Mouse (Mus musculus): ENCODE results near the gene Ubtf. TPM values are rescaled to one million over a fixed set of nuclear protein-coding genes. Genes with fewer than 3 reads are reported as not detected.

The Ubtf gene
- polyA plus RNA-seq, 1 experiment from 2014 or later = 111 TPM

DNA sequence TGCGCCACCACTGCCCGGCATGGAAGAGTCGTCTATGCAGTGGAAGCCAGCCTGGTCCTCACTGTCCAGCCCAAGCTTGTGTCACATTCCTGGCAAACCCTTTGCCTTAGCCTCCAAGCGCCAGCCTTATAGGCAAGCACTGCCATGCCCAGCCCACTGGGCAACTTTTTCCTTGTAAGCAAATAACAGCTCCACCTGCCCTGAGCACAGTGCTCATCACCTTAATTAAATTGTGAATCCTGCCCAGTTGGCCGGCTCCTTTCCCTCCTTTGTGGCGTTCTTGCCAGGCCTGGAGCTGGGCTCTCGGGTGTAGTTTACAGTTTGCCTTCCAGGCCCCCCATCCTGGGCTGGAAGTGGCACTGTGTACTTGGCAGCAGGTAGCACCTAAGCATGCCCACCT lies 56.3 kb downstream of the Ubtf start:
- peaks cover under 1% of the 10 kb centered on the region; the same call in 1 of the 2 replicates for H3K36me3 ChIP-seq (ENCODE audit: control insufficient read depth, insufficient read depth, low read length)

DNA sequence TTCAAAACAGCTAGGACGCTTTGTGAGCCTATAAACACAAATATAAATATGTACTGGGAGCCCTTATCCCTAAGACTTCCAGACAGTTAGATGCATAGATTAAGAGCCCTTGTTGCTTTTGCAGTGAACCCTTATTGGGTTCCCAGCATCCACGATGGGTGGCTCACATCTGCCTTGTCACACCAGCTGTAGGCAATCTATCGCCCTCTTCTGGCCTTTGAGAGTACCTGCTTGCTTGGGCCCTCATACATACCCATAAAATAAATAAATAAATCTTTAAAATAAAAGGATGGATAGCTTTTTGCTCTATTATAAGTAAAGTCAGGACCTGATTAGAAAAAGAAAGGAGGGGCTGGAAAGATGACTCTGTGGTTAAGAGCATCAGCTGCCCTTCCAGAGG lies 61.0 kb downstream of the Ubtf start:
- no peak overlapping the region for H3K4me2 ChIP-seq (ENCODE audit: low read depth, low read length, severe bottlenecking)
- no peak overlapping the region for H3K27ac ChIP-seq (ENCODE audit: low read depth, low read length)
- ATAC-seq (replicated peaks; ENCODE audit: low FRiP score) (no peak), DNase-seq (ENCODE audit: low spot score) (no peak)
- no peaks in the 10 kb centered on the region for H3K9me3 ChIP-seq (ENCODE audit: control insufficient read depth, low read length)
- H3K36me3 ChIP-seq (ENCODE audit: control insufficient read depth, insufficient read depth, low read length) = peaks cover 2% of the 10 kb centered on the region; the same call in 1 of the 2 replicates
- WGBS = 92% methylated on average over 3 of the region's 3 CpGs
- no peaks in the 10 kb centered on the region; the same call in 1 of the 2 replicates for H3K4me1 ChIP-seq (replicated peaks; ENCODE audit: control insufficient read depth, insufficient read depth, low read length)
- H3K9ac ChIP-seq (ENCODE audit: low read length) = no peak overlapping the region
- H3K4me3 ChIP-seq (ENCODE audit: low read depth, low read length) = no peak overlapping the region
- H3K27me3 ChIP-seq (ENCODE audit: control insufficient read depth, insufficient read depth, low read length) = no peaks in the 10 kb centered on the region

More for the DNA sequence above, 56.3 kb downstream of the Ubtf start:
- Histone ChIP-seq H3K4me2 (ENCODE audit: low read depth, low read length, severe bottlenecking) (no peak overlapping the region), H3K27me3 (ENCODE audit: control insufficient read depth, insufficient read depth, low read length) (no peaks in the 10 kb centered on the region), H3K4me3 (ENCODE audit: low read depth, low read length) (no peak overlapping the region), H3K4me1 (replicated peaks; ENCODE audit: control insufficient read depth, insufficient read depth, low read length) (0 out of 2 replicates have a peak, but pooled peaks cover 2% of the 10 kb centered on the region), H3K9ac (ENCODE audit: low read length) (no peak overlapping the region), H3K27ac (ENCODE audit: low read depth, low read length) (no peak overlapping the region), H3K9me3 (ENCODE audit: control insufficient read depth, low read length) (no peaks in the 10 kb centered on the region)
- ATAC-seq (replicated peaks; ENCODE audit: low FRiP score) (no peak), DNase-seq (ENCODE audit: low spot score) (no peak)
- 97% methylated on average over 7 of the region's 7 CpGs for WGBS

GRCm38 (mm10) chr11:102258095-102258494 lies 61.4 kb downstream of the Ubtf start:
- ATAC-seq (replicated peaks; ENCODE audit: low FRiP score) = no peak

DNA sequence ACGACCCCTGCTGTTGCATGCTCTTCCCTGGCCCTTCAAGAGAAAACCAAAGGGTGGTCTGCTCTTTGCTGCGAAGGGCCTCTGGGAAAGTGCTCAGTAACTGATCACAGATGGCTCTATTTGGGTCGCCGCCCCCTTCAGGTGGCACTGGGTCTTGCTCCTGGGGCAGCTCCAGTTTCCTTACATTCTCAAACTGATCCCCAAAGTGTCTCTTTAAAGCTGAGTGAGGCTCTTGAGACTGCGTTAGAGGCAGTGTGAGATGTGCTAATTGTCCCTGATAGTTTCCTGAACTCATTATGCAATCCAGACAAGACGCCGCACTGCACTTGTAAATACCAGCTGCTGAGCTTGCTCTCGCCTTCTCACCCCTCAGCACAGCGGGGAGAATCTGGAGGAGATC lies 62.0 kb downstream of the Ubtf start:
- Histone ChIP-seq H3K4me3 (ENCODE audit: low read depth, low read length) (no peak overlapping the region), H3K9ac (ENCODE audit: low read length) (no peak overlapping the region), H3K4me1 (replicated peaks; ENCODE audit: control insufficient read depth, insufficient read depth, low read length) (no peaks in the 10 kb centered on the region; the same call in 1 of the 2 replicates), H3K27me3 (ENCODE audit: control insufficient read depth, insufficient read depth, low read length) (no peaks in the 10 kb centered on the region), H3K36me3 (ENCODE audit: control insufficient read depth, insufficient read depth, low read length) (peaks cover 2% of the 10 kb centered on the region; the same call in 1 of the 2 replicates), H3K27ac (ENCODE audit: low read depth, low read length) (no peak overlapping the region), H3K9me3 (ENCODE audit: control insufficient read depth, low read length) (no peaks in the 10 kb centered on the region), H3K4me2 (ENCODE audit: low read depth, low read length, severe bottlenecking) (no peak overlapping the region)
- ATAC-seq (replicated peaks; ENCODE audit: low FRiP score) = no peak
- WGBS = 28% methylated on average over 9 of the region's 9 CpGs
- DNase-seq (ENCODE audit: low spot score) = peak; percentile 75

More at GRCm38 (mm10) chr11:102258095-102258494, 61.4 kb downstream of the Ubtf start:
- Histone ChIP-seq H3K4me3 (ENCODE audit: low read depth, low read length) (no peak overlapping the region), H3K4me1 (replicated peaks; ENCODE audit: control insufficient read depth, insufficient read depth, low read length) (no peaks in the 10 kb centered on the region; the same call in 1 of the 2 replicates), H3K4me2 (ENCODE audit: low read depth, low read length, severe bottlenecking) (no peak overlapping the region), H3K27ac (ENCODE audit: low read depth, low read length) (no peak overlapping the region), H3K9ac (ENCODE audit: low read length) (no peak overlapping the region), H3K36me3 (ENCODE audit: control insufficient read depth, insufficient read depth, low read length) (peaks cover 2% of the 10 kb centered on the region; the same call in 1 of the 2 replicates), H3K27me3 (ENCODE audit: control insufficient read depth, insufficient read depth, low read length) (no peaks in the 10 kb centered on the region), H3K9me3 (ENCODE audit: control insufficient read depth, low read length) (no peaks in the 10 kb centered on the region)
- DNase-seq (ENCODE audit: low spot score) = no peak
- 85% methylated on average over 6 of the region's 6 CpGs for WGBS

Other genes with a start within 250 kb of the Ubtf start
- gene Mpp2, start 231.2 kb downstream of the Ubtf start, polyA plus RNA-seq (2014; fragmentation: Nextera tagmentation; extraction: Ambion mirVana) = 18.2 and 19.6 TPM in 2 replicates
- gene Ppy, start 218.4 kb downstream of the Ubtf start, polyA plus RNA-seq (2014; fragmentation: Nextera tagmentation; extraction: Ambion mirVana) = not detected in 2 replicates
- not detected in 2 replicates for gene Pyy, start 211.9 kb downstream of the Ubtf start, polyA plus RNA-seq (2014; fragmentation: Nextera tagmentation; extraction: Ambion mirVana)
- gene Nags, start 174.2 kb downstream of the Ubtf start, polyA plus RNA-seq (2014; fragmentation: Nextera tagmentation; extraction: Ambion mirVana) = not detected in 2 replicates
- gene Tmem101, start 163.3 kb downstream of the Ubtf start, polyA plus RNA-seq (2014; fragmentation: Nextera tagmentation; extraction: Ambion mirVana) = 35.7 and 38.9 TPM in 2 replicates
- 73.2 and 78.7 TPM in 2 replicates for gene Lsm12, start 134.4 kb downstream of the Ubtf start, polyA plus RNA-seq (2014; fragmentation: Nextera tagmentation; extraction: Ambion mirVana)
- 30.6 and 32.2 TPM in 2 replicates for gene G6pc3, start 130.1 kb downstream of the Ubtf start, polyA plus RNA-seq (2014; fragmentation: Nextera tagmentation; extraction: Ambion mirVana)
- 35.0 and 36.8 TPM in 2 replicates for gene Hdac5, start 89.6 kb downstream of the Ubtf start, polyA plus RNA-seq (2014; fragmentation: Nextera tagmentation; extraction: Ambion mirVana)
- 23.5 and 26.6 TPM in 2 replicates for gene BC030867, start 70.9 kb downstream of the Ubtf start, polyA plus RNA-seq (2014; fragmentation: Nextera tagmentation; extraction: Ambion mirVana)
- gene Asb16, start 51.0 kb downstream of the Ubtf start, polyA plus RNA-seq (2014; fragmentation: Nextera tagmentation; extraction: Ambion mirVana) = not detected in 2 replicates
- 50.0 and 58.5 TPM in 2 replicates for gene Tmub2, start 34.8 kb downstream of the Ubtf start, polyA plus RNA-seq (2014; fragmentation: Nextera tagmentation; extraction: Ambion mirVana)
- 20.8 and 21.7 TPM in 2 replicates for gene Atxn7l3, start 23.1 kb downstream of the Ubtf start, polyA plus RNA-seq (2014; fragmentation: Nextera tagmentation; extraction: Ambion mirVana)
- 33.8 and 36.8 TPM in 2 replicates for gene Slc4a1, start 46.5 kb upstream of the Ubtf start, polyA plus RNA-seq (2014; fragmentation: Nextera tagmentation; extraction: Ambion mirVana)
- gene Rundc3a, start 73.7 kb upstream of the Ubtf start, polyA plus RNA-seq (2014; fragmentation: Nextera tagmentation; extraction: Ambion mirVana) = 33.1 and 35.4 TPM in 2 replicates
- 196 and 214 TPM in 2 replicates for gene Slc25a39, start 88.2 kb upstream of the Ubtf start, polyA plus RNA-seq (2014; fragmentation: Nextera tagmentation; extraction: Ambion mirVana)
- 65.7 and 72.8 TPM in 2 replicates for gene Grn, start 110.6 kb upstream of the Ubtf start, polyA plus RNA-seq (2014; fragmentation: Nextera tagmentation; extraction: Ambion mirVana)
- gene Fam171a2, start 127.9 kb upstream of the Ubtf start, polyA plus RNA-seq (2014; fragmentation: Nextera tagmentation; extraction: Ambion mirVana) = 11.0 and 11.2 TPM in 2 replicates
- 5.0 and 7.4 TPM in 2 replicates for gene Itga2b, start 150.4 kb upstream of the Ubtf start, polyA plus RNA-seq (2014; fragmentation: Nextera tagmentation; extraction: Ambion mirVana)
- 52.4 and 54.5 TPM in 2 replicates for gene Gpatch8, start 236.7 kb upstream of the Ubtf start, polyA plus RNA-seq (2014; fragmentation: Nextera tagmentation; extraction: Ambion mirVana)

Data from forebrain, embryonic 11.5 days (tissue).